Mouse (Mus musculus) liver, postnatal 0 days (tissue): Measurements from ENCODE around the gene Ptpn21.

Source experiments
- CTCF ChIP-seq: sonication (generic); IDR thresholded peaks from 2 replicates; pipeline ENCODE4 v1.5.1; 2016; ENCODE audit warnings: antibody characterized with exemption, low read depth
- EP300 ChIP-seq: IDR thresholded peaks from 2 replicates; pipeline ENCODE4 v1.6.1; 2016; ENCODE audit warnings: antibody characterized with exemption, low read depth, mild to moderate bottlenecking

- TF ChIP-seq CTCF, result no peak
- no peak for TF ChIP-seq EP300
These were observed 2.1 kb downstream of the Ptpn21 start for GRCm38 (mm10) chr12:98734880-98735801.
